Mouse (Mus musculus): Measurements from ENCODE around the gene Dop1b. TPM values are rescaled to one million over a fixed set of nuclear protein-coding genes. Genes with fewer than 3 reads are reported as not detected.

Gene Dop1b
- polyA plus RNA-seq, 1 experiment = 16.9 TPM

DNA sequence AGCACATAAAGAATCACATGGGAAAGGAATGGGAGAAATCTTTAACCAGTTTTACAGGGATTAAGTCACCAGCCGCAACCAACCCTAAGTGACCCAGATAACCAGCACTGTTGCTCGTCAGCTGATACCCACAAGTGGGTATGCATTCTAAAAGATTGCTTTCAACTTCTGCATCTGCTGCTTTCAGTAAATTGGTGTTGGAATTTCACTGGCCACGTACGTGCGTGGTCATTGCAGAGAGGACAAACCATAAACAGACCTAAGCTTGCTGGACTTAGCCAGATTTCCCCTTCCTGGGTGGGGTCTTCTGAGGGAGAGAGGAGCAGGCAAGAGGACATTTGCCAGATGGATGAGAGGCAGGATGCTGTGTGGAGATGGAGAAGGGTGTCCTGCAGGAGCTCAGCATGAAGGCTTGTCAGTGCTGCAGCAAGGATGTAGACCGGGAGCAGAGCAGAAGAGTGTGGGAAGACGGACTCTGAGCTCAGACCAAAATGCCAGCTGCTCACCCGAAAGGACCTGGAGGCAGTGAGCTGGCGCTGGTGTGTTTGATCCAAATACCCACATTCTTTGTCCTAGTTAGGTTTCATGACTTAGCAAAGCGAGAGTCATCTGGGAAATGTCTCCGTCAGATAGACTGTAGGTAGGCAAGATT lies 86.3 kb downstream of the Dop1b start:
- no peaks in the 10 kb centered on the region for H3K9me3 ChIP-seq (replicated peaks; ENCODE audit: control insufficient read depth, insufficient read depth, low read length, poor library complexity, severe bottlenecking)
- H3K4me1 ChIP-seq (ENCODE audit: control insufficient read depth, insufficient read depth, low read length) = peaks cover 2% of the 10 kb centered on the region
- H3K36me3 ChIP-seq (ENCODE audit: control insufficient read depth, insufficient read depth, low read length, poor library complexity, severe bottlenecking) = no peaks in the 10 kb centered on the region
- no peak overlapping the region for H3K4me3 ChIP-seq (ENCODE audit: low read depth, low read length)
- H3K27ac ChIP-seq (ENCODE audit: insufficient read depth, low read length) = no peak overlapping the region
- TF ChIP-seq POLR2A (IDR thresholded peaks at IDR 0.05; ENCODE audit: insufficient read depth, low read length) = no peak
- no peak for TF ChIP-seq CTCF (IDR thresholded peaks at IDR 0.05; ENCODE audit: low read depth, low read length)
- TF ChIP-seq EP300 (IDR thresholded peaks at IDR 0.05; ENCODE audit: insufficient read depth, low read depth, low read length) = no peak
- H3K9ac ChIP-seq (ENCODE audit: low read depth, poor library complexity, severe bottlenecking) = no peak overlapping the region
- no peaks in the 10 kb centered on the region for H3K27me3 ChIP-seq (ENCODE audit: control insufficient read depth, insufficient read depth, low read length, poor library complexity, severe bottlenecking)

DNA sequence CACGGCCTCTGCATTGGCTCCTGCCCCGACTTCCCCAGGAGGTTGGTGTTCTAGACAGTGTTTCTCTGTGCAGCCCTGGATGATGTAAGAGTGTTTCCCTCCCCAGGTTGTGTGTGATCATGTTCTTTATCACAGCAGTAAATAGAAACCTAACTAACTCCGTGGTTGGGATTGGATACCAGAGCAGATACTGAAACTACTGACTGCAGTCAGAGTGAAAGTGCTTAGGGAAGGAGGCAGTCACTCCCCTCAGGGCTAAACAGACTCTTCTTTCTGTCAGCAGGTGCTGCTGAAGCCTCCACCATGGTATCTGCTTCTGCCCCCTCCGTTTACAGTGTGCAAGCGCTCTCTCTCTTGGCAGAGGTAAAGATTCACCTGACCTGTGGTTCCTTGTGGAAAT lies 86.9 kb downstream of the Dop1b start:
- Histone ChIP-seq H3K9me3 (replicated peaks; ENCODE audit: control insufficient read depth, insufficient read depth, low read length, poor library complexity, severe bottlenecking) (no peaks in the 10 kb centered on the region), H3K27me3 (ENCODE audit: control insufficient read depth, insufficient read depth, low read length, poor library complexity, severe bottlenecking) (no peaks in the 10 kb centered on the region), H3K9ac (ENCODE audit: low read depth, poor library complexity, severe bottlenecking) (no peak overlapping the region), H3K4me1 (ENCODE audit: control insufficient read depth, insufficient read depth, low read length) (peaks cover 2% of the 10 kb centered on the region), H3K36me3 (ENCODE audit: control insufficient read depth, insufficient read depth, low read length, poor library complexity, severe bottlenecking) (no peaks in the 10 kb centered on the region), H3K4me3 (ENCODE audit: low read depth, low read length) (no peak overlapping the region), H3K27ac (ENCODE audit: insufficient read depth, low read length) (no peak overlapping the region)
- TF ChIP-seq EP300 (IDR thresholded peaks at IDR 0.05; ENCODE audit: insufficient read depth, low read depth, low read length) (no peak), POLR2A (IDR thresholded peaks at IDR 0.05; ENCODE audit: insufficient read depth, low read length) (no peak), CTCF (IDR thresholded peaks at IDR 0.05; ENCODE audit: low read depth, low read length) (no peak)

DNA sequence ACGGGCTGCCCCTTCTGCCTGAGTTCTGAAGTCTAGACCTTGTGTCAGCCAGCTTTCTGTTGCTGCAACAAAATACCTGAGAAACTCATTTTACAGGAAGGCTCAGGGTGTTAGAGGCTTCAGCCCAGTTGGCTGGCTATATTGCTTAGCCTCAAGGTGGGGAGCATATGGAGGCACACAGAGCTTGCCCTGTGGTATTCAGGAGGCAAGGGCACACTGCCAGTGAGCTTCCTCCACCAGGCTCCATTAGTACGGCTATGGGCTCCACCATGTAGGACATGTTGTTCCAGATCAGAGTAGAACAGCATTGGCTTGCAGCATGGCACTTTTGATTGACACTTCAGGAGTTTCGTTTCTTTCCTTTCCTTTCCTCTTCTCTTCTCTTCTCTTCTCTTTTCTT lies 87.4 kb downstream of the Dop1b start:
- H3K4me1 ChIP-seq (ENCODE audit: control insufficient read depth, insufficient read depth, low read length) = no peaks in the 10 kb centered on the region
- no peaks in the 10 kb centered on the region for H3K36me3 ChIP-seq (ENCODE audit: control insufficient read depth, insufficient read depth, low read length, poor library complexity, severe bottlenecking)
- H3K9ac ChIP-seq (ENCODE audit: low read depth, poor library complexity, severe bottlenecking) = no peak overlapping the region
- TF ChIP-seq CTCF (IDR thresholded peaks at IDR 0.05; ENCODE audit: low read depth, low read length) (no peak), POLR2A (IDR thresholded peaks at IDR 0.05; ENCODE audit: insufficient read depth, low read length) (no peak), EP300 (IDR thresholded peaks at IDR 0.05; ENCODE audit: insufficient read depth, low read depth, low read length) (no peak)
- H3K27me3 ChIP-seq (ENCODE audit: control insufficient read depth, insufficient read depth, low read length, poor library complexity, severe bottlenecking) = no peaks in the 10 kb centered on the region
- no peak overlapping the region for H3K27ac ChIP-seq (ENCODE audit: insufficient read depth, low read length)
- no peaks in the 10 kb centered on the region for H3K9me3 ChIP-seq (replicated peaks; ENCODE audit: control insufficient read depth, insufficient read depth, low read length, poor library complexity, severe bottlenecking)
- H3K4me3 ChIP-seq (ENCODE audit: low read depth, low read length) = no peak overlapping the region

DNA sequence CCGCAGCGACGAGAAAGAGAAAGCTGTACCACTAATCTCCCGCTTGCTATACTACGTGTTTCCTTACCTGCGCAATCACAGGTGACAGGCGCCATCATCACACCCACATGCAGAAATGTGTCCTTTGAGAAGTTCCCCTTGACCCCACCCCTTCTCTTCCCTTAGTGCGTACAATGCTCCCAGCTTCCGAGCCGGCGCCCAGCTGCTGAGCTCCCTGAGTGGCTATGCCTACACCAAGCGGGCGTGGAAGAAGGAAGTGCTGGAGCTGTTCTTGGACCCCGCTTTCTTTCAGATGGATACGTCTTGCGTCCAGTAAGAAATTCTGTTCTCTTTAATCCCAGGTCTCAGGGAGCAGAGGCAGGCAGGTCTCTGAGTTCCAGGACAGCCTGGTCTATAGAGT lies 88.2 kb downstream of the Dop1b start:
- Histone ChIP-seq H3K36me3 (ENCODE audit: control insufficient read depth, insufficient read depth, low read length, poor library complexity, severe bottlenecking) (no peaks in the 10 kb centered on the region), H3K27me3 (ENCODE audit: control insufficient read depth, insufficient read depth, low read length, poor library complexity, severe bottlenecking) (no peaks in the 10 kb centered on the region), H3K9me3 (replicated peaks; ENCODE audit: control insufficient read depth, insufficient read depth, low read length, poor library complexity, severe bottlenecking) (no peaks in the 10 kb centered on the region), H3K4me1 (ENCODE audit: control insufficient read depth, insufficient read depth, low read length) (no peaks in the 10 kb centered on the region), H3K4me3 (ENCODE audit: low read depth, low read length) (no peak overlapping the region), H3K9ac (ENCODE audit: low read depth, poor library complexity, severe bottlenecking) (no peak overlapping the region), H3K27ac (ENCODE audit: insufficient read depth, low read length) (no peak overlapping the region)
- TF ChIP-seq CTCF (IDR thresholded peaks at IDR 0.05; ENCODE audit: low read depth, low read length) = no peak
- no peak for TF ChIP-seq POLR2A (IDR thresholded peaks at IDR 0.05; ENCODE audit: insufficient read depth, low read length)
- no peak for TF ChIP-seq EP300 (IDR thresholded peaks at IDR 0.05; ENCODE audit: insufficient read depth, low read depth, low read length)

DNA sequence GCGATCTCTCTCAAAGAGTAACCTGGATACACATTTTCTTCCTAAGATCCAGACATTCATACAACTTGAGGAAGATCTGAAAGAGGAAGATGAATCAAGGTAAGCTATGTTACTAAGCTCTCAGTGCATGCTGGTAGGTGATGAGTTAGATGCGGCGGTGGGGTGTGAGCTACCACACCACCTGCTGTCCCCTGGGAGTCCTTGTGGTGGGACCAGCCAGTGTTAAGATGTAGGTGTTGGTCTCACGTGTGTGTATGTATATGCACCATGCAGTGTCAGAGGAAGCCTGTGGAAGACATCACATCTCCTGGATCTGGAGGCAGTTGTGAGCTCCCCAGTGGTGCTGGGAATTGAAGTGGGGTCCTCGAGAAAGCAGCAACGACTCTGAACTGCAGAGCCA lies 95.5 kb downstream of the Dop1b start:
- Histone ChIP-seq H3K27me3 (ENCODE audit: control insufficient read depth, insufficient read depth, low read length, poor library complexity, severe bottlenecking) (no peaks in the 10 kb centered on the region), H3K36me3 (ENCODE audit: control insufficient read depth, insufficient read depth, low read length, poor library complexity, severe bottlenecking) (no peaks in the 10 kb centered on the region), H3K27ac (ENCODE audit: insufficient read depth, low read length) (no peak overlapping the region), H3K9ac (ENCODE audit: low read depth, poor library complexity, severe bottlenecking) (no peak overlapping the region), H3K4me3 (ENCODE audit: low read depth, low read length) (no peak overlapping the region), H3K4me1 (ENCODE audit: control insufficient read depth, insufficient read depth, low read length) (peaks cover 5% of the 10 kb centered on the region), H3K9me3 (replicated peaks; ENCODE audit: control insufficient read depth, insufficient read depth, low read length, poor library complexity, severe bottlenecking) (no peaks in the 10 kb centered on the region)
- TF ChIP-seq CTCF (IDR thresholded peaks at IDR 0.05; ENCODE audit: low read depth, low read length) (no peak), POLR2A (IDR thresholded peaks at IDR 0.05; ENCODE audit: insufficient read depth, low read length) (no peak), EP300 (IDR thresholded peaks at IDR 0.05; ENCODE audit: insufficient read depth, low read depth, low read length) (no peak)

DNA sequence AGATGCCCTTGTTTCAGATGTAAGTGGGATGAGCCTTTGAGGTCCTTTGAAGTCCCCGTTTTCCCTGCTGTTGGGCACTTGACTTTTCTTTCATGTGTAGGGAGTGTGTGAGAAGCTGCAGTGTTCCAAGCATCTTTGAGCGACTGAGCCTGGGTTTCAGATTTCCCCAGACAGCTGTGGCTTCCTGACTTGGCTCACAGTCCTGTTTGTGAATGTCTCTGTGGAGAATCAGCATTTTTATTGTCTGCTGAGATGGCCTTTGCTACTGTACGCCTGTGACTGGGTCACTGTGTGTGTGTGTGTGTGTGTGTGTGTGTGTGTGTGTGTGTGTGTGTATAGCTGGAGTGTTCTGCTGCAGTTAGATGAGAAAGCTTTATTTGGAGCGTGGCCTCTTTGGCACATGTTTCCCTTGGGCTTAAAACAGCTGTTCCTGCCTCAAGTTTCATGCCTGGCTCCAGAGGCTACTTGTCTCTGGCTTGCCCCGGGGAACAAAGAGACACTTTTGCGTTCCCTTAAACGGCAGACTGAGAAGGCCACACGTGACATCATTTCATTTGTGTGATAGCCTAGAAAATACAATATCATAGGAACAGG lies 96.4 kb downstream of the Dop1b start:
- H3K4me1 ChIP-seq (ENCODE audit: control insufficient read depth, insufficient read depth, low read length) = peaks cover 5% of the 10 kb centered on the region
- no peak overlapping the region for H3K9ac ChIP-seq (ENCODE audit: low read depth, poor library complexity, severe bottlenecking)
- H3K27ac ChIP-seq (ENCODE audit: insufficient read depth, low read length) = peak overlapping the region; percentile 30
- no peaks in the 10 kb centered on the region for H3K27me3 ChIP-seq (ENCODE audit: control insufficient read depth, insufficient read depth, low read length, poor library complexity, severe bottlenecking)
- H3K4me3 ChIP-seq (ENCODE audit: low read depth, low read length) = no peak overlapping the region
- TF ChIP-seq CTCF (IDR thresholded peaks at IDR 0.05; ENCODE audit: low read depth, low read length) (no peak), POLR2A (IDR thresholded peaks at IDR 0.05; ENCODE audit: insufficient read depth, low read length) (no peak), EP300 (IDR thresholded peaks at IDR 0.05; ENCODE audit: insufficient read depth, low read depth, low read length) (no peak)
- H3K9me3 ChIP-seq (replicated peaks; ENCODE audit: control insufficient read depth, insufficient read depth, low read length, poor library complexity, severe bottlenecking) = no peaks in the 10 kb centered on the region
- H3K36me3 ChIP-seq (ENCODE audit: control insufficient read depth, insufficient read depth, low read length, poor library complexity, severe bottlenecking) = no peaks in the 10 kb centered on the region

Data from ES-Bruce4 (cell line).